Mouse (Mus musculus): ENCODE measurements around the gene Ccs.

Gene Ccs

GRCm38 (mm10) chr19:4782891-4783290 is 56.2 kb downstream of the Ccs start:
- DNase-seq (ENCODE audit: low read depth, low spot score): no peak
